Mouse (Mus musculus): ENCODE data around the gene Piwil4. TPM values are rescaled to one million over a fixed set of nuclear protein-coding genes. Genes with fewer than 3 reads are reported as not detected.

Gene Piwil4
- polyA plus RNA-seq, 2 experiments = 0.08 to 0.18 TPM

- Histone ChIP-seq H3K9me3 (ENCODE audit: control insufficient read depth, low read length) (no peaks in the 10 kb centered on the region), H3K4me1 (ENCODE audit: control insufficient read depth, insufficient read depth, low read length) (peaks cover 11% of the 10 kb centered on the region; the same call in 1 of the 2 replicates), H3K4me2 (replicated peaks; ENCODE audit: low read depth, low read length, severe bottlenecking) (peak overlapping the region; percentile 94), H3K36me3 (ENCODE audit: control insufficient read depth, insufficient read depth, low read length) (no peaks in the 10 kb centered on the region), H3K4me3 (replicated peaks; ENCODE audit: low read length) (peak overlapping the region; percentile 52), H3K27ac (replicated peaks; ENCODE audit: low read depth, low read length) (no peak overlapping the region), H3K9ac (ENCODE audit: low read depth, low read length, severe bottlenecking) (peak overlapping the region; percentile 69), H3K27me3 (ENCODE audit: control insufficient read depth, insufficient read depth, low read length) (no peaks in the 10 kb centered on the region)
- DNase-seq (ENCODE audit: low spot score) (no peak), ATAC-seq (ENCODE audit: low FRiP score, low read depth) (0 out of 2 replicates have a peak, but pooled peaks have one; percentile 4)
- 51% methylated on average over 42 of the region's 42 CpGs for WGBS
- TF ChIP-seq POLR2A (IDR thresholded peaks at IDR 0.05; ENCODE audit: borderline replicate concordance, extremely low read depth, insufficient read depth, insufficient read length) = no peak
These were observed 10.5 kb upstream of the Piwil4 start for GRCm38 (mm10) chr9:14750901-14751502.

GRCm38 (mm10) chr9:14739498-14740150 is 909 bp downstream of the Piwil4 start:
- H3K36me3 ChIP-seq (ENCODE audit: control insufficient read depth, insufficient read depth, low read length) = no peaks in the 10 kb centered on the region
- ATAC-seq (ENCODE audit: low FRiP score, low read depth) (no peak), DNase-seq (ENCODE audit: low spot score) (no peak)
- 80% methylated on average over 4 of the region's 4 CpGs for WGBS
- H3K27me3 ChIP-seq (ENCODE audit: control insufficient read depth, insufficient read depth, low read length) = no peaks in the 10 kb centered on the region
- no peak overlapping the region for H3K27ac ChIP-seq (replicated peaks; ENCODE audit: low read depth, low read length)
- no peaks in the 10 kb centered on the region for H3K4me1 ChIP-seq (ENCODE audit: control insufficient read depth, insufficient read depth, low read length)
- no peak for TF ChIP-seq POLR2A (IDR thresholded peaks at IDR 0.05; ENCODE audit: borderline replicate concordance, extremely low read depth, insufficient read depth, insufficient read length)
- no peaks in the 10 kb centered on the region for H3K9me3 ChIP-seq (ENCODE audit: control insufficient read depth, low read length)
- no peak overlapping the region for H3K9ac ChIP-seq (ENCODE audit: low read depth, low read length, severe bottlenecking)
- no peak overlapping the region for H3K4me3 ChIP-seq (replicated peaks; ENCODE audit: low read length)
- no peak overlapping the region for H3K4me2 ChIP-seq (replicated peaks; ENCODE audit: low read depth, low read length, severe bottlenecking)

- peak; percentile 30; the same call in 1 of the 2 replicates for ATAC-seq (ENCODE audit: low FRiP score, low read depth)
- WGBS = 19% methylated on average over 9 of the region's 9 CpGs
- Histone ChIP-seq H3K9ac (ENCODE audit: low read depth, low read length, severe bottlenecking) (no peak overlapping the region), H3K27me3 (ENCODE audit: control insufficient read depth, insufficient read depth, low read length) (no peaks in the 10 kb centered on the region), H3K36me3 (ENCODE audit: control insufficient read depth, insufficient read depth, low read length) (no peaks in the 10 kb centered on the region), H3K27ac (replicated peaks; ENCODE audit: low read depth, low read length) (no peak overlapping the region), H3K4me3 (replicated peaks; ENCODE audit: low read length) (no peak overlapping the region), H3K4me2 (replicated peaks; ENCODE audit: low read depth, low read length, severe bottlenecking) (no peak overlapping the region), H3K4me1 (ENCODE audit: control insufficient read depth, insufficient read depth, low read length) (peaks cover 5% of the 10 kb centered on the region; the same call in 1 of the 2 replicates), H3K9me3 (ENCODE audit: control insufficient read depth, low read length) (no peaks in the 10 kb centered on the region)
- peak; percentile 7 for DNase-seq (ENCODE audit: low spot score)
- TF ChIP-seq POLR2A (IDR thresholded peaks at IDR 0.05; ENCODE audit: borderline replicate concordance, extremely low read depth, insufficient read depth, insufficient read length) = no peak
These were observed 9.5 kb downstream of the Piwil4 start for GRCm38 (mm10) chr9:14730941-14731541.

- Histone ChIP-seq H3K27ac (replicated peaks; ENCODE audit: low read depth, low read length) (no peak overlapping the region), H3K4me2 (replicated peaks; ENCODE audit: low read depth, low read length, severe bottlenecking) (no peak overlapping the region), H3K4me1 (ENCODE audit: control insufficient read depth, insufficient read depth, low read length) (peaks cover 5% of the 10 kb centered on the region; the same call in 1 of the 2 replicates), H3K9me3 (ENCODE audit: control insufficient read depth, low read length) (no peaks in the 10 kb centered on the region), H3K36me3 (ENCODE audit: control insufficient read depth, insufficient read depth, low read length) (no peaks in the 10 kb centered on the region), H3K9ac (ENCODE audit: low read depth, low read length, severe bottlenecking) (no peak overlapping the region), H3K27me3 (ENCODE audit: control insufficient read depth, insufficient read depth, low read length) (no peaks in the 10 kb centered on the region), H3K4me3 (replicated peaks; ENCODE audit: low read length) (no peak overlapping the region)
- ATAC-seq (ENCODE audit: low FRiP score, low read depth) (no peak), DNase-seq (ENCODE audit: low spot score) (no peak)
- no peak for TF ChIP-seq POLR2A (IDR thresholded peaks at IDR 0.05; ENCODE audit: borderline replicate concordance, extremely low read depth, insufficient read depth, insufficient read length)
- WGBS = 92% methylated on average over 4 of the region's 4 CpGs
These were observed 12.2 kb downstream of the Piwil4 start for GRCm38 (mm10) chr9:14728365-14728764.

GRCm38 (mm10) chr9:14726629-14727028 is 13.9 kb downstream of the Piwil4 start:
- Histone ChIP-seq H3K4me3 (replicated peaks; ENCODE audit: low read length) (no peak overlapping the region), H3K9me3 (ENCODE audit: control insufficient read depth, low read length) (no peaks in the 10 kb centered on the region)

More at GRCm38 (mm10) chr9:14726629-14727028, 13.9 kb downstream of the Piwil4 start:
- ATAC-seq (ENCODE audit: low FRiP score, low read depth) (no peak), DNase-seq (ENCODE audit: low spot score) (no peak)
- Histone ChIP-seq H3K27me3 (ENCODE audit: control insufficient read depth, insufficient read depth, low read length) (no peaks in the 10 kb centered on the region), H3K27ac (replicated peaks; ENCODE audit: low read depth, low read length) (no peak overlapping the region), H3K4me2 (replicated peaks; ENCODE audit: low read depth, low read length, severe bottlenecking) (no peak overlapping the region), H3K9ac (ENCODE audit: low read depth, low read length, severe bottlenecking) (no peak overlapping the region), H3K36me3 (ENCODE audit: control insufficient read depth, insufficient read depth, low read length) (no peaks in the 10 kb centered on the region), H3K4me1 (ENCODE audit: control insufficient read depth, insufficient read depth, low read length) (peaks cover 5% of the 10 kb centered on the region; the same call in 1 of the 2 replicates)
- WGBS = 76% methylated on average over 4 of the region's 4 CpGs
- no peak for TF ChIP-seq POLR2A (IDR thresholded peaks at IDR 0.05; ENCODE audit: borderline replicate concordance, extremely low read depth, insufficient read depth, insufficient read length)
